Mouse (Mus musculus) embryonic facial prominence, embryonic 11.5 days (tissue): Measurements from ENCODE around the gene Rbm11. TPM values are rescaled to one million over a fixed set of nuclear protein-coding genes. Genes with fewer than 3 reads are reported as not detected.
A peak's percentile ranks its signal among the peaks of the same experiment; 100 is the strongest.

Experiments used
- ATAC-seq: fragments of 200-750 bp; cut with Nextera tagmentation; replicated peaks from 2 replicates; pipeline ENCODE4 v1.8.0; 2017; ENCODE audit warnings: low read depth; ENCODE audit not compliant: insufficient number of reproducible peaks, low FRiP score, low TSS enrichment
- DNase-seq: peaks from one replicate; pipeline ENCODE4 v3.0.0-alpha.2; 2015; ENCODE audit warnings: low spot score
- H3K27ac ChIP-seq: fragments of 300-500 bp; sonication (generic); replicated peaks from 2 replicates; pipeline ENCODE4 v1.5.1; 2014; ENCODE audit warnings: mild to moderate bottlenecking, low read depth, low read length, control low read depth
- H3K27me3 ChIP-seq: fragments of 300-500 bp; sonication (generic); 2 replicates; pipeline ENCODE4 v1.6.1; 2014; ENCODE audit warnings: mild to moderate bottlenecking, low read length, moderate library complexity, mixed read lengths; ENCODE audit not compliant: control insufficient read depth, insufficient read depth
- H3K36me3 ChIP-seq: fragments of 300-500 bp; sonication (generic); replicated peaks from 2 replicates; pipeline ENCODE4 v1.6.1; 2014; ENCODE audit warnings: low read depth, mild to moderate bottlenecking, low read length, moderate library complexity, mixed read lengths; ENCODE audit not compliant: control insufficient read depth, insufficient read depth
- H3K4me1 ChIP-seq: fragments of 300-500 bp; sonication (generic); 2 replicates; pipeline ENCODE4 v1.6.1; 2014; ENCODE audit warnings: low read length, mixed read lengths; ENCODE audit not compliant: control insufficient read depth, insufficient read depth
- H3K4me2 ChIP-seq: fragments of 300-500 bp; sonication (generic); 2 replicates; pipeline ENCODE4 v1.6.1; 2014; ENCODE audit warnings: low read depth, mild to moderate bottlenecking, control low read depth, low read length, moderate library complexity
- H3K4me3 ChIP-seq: fragments of 300-500 bp; sonication (generic); 2 replicates; pipeline ENCODE4 v1.5.1; 2014; ENCODE audit warnings: low read depth, low read length, control low read depth
- H3K9ac ChIP-seq: fragments of 300-500 bp; sonication (generic); replicated peaks from 2 replicates; pipeline ENCODE4 v1.6.1; 2014; ENCODE audit warnings: mild to moderate bottlenecking, control low read depth, low read length
- H3K9me3 ChIP-seq: fragments of 300-500 bp; sonication (generic); replicated peaks from 2 replicates; pipeline ENCODE4 v1.6.1; 2016; ENCODE audit warnings: mild to moderate bottlenecking, low read length, inconsistent platforms, mixed read lengths; ENCODE audit not compliant: control insufficient read depth
- WGBS: fragments of 180-500 bp; shearing (Covaris S2); extraction: QIAGEN DNeasy Blood & Tissue Kit; methylation state at CpG from one replicate; pipeline ENCODE4 v1.1.7; 2014; 5-methylcytosine and 5-hydroxymethylcytosine counted together
- polyA plus RNA-seq: library from polyadenylated mRNA; unstranded; fragments of >200 nt; fragmentation: Nextera tagmentation; extraction: Ambion mirVana; gene quantifications from 2 replicates; pipeline ENCODE4 v1.2.1, GENCODE M21; 2014

Gene Rbm11
- polyA plus RNA-seq, 1 experiment from 2014 or later, result 0.41 TPM

DNA sequence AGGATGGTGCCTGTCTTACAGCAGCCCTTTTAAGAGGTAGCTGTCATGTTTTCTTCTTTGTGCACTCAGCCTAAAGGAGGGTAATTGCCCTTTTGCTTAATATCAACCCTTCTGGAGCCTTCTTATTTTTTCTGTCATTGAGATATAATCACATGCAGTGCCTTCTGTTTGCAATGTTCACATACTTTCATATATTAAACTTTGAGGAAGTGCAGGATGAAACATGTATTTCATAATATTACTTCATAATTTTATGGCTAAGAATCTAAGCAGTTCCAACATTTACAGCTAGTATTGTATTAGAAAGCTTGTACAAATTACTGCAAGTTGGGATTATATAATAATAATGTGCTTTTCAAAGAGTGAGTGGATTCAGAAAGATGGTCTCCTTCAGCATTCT, 19.9 kb downstream of the Rbm11 start:
- no peak overlapping the region for H3K4me3 ChIP-seq
- no peaks in the 10 kb centered on the region for H3K4me1 ChIP-seq
- H3K27ac ChIP-seq, result no peak overlapping the region
- H3K9me3 ChIP-seq, result no peaks in the 10 kb centered on the region
- no peak for ATAC-seq
- no peak overlapping the region for H3K9ac ChIP-seq
- H3K36me3 ChIP-seq, result no peaks in the 10 kb centered on the region
- H3K4me2 ChIP-seq, result no peak overlapping the region
- no peak for DNase-seq
- no peaks in the 10 kb centered on the region for H3K27me3 ChIP-seq

DNA sequence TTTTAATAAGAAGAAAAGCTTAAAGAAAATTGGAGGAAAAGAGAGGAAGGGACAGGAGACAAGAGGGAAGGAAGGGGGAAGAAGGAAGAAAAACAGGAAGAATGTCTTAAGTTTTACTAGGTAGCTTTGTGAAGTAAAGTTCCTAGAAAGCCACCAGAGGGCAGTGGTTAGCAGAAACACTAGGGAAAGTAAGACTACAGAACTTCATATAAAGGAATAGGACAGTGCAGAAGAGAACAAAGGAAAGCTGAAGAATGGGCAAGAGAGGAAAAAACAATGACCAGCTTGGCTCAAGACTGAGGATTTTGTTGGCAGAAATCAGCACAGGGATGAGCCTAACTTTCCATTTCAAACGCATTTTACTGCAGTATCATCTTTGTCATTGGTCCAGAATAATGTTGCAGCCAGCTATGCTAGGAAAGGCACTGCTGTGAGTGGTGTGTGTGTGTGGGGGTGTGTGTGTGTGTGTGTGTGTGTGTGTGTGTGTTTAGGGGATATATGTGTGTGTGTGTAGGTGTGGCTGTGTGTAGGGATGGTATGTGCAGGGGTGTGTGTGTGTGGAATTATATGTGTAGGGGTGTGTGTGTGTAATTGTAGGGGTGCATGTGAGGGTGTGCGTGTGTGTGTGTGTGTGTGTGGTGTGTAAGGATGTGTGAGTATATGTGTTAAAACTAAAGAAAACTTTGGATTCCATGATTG, 25.2 kb downstream of the Rbm11 start:
- Histone ChIP-seq H3K9ac (no peak overlapping the region), H3K4me2 (no peak overlapping the region), H3K27me3 (no peaks in the 10 kb centered on the region), H3K4me3 (no peak overlapping the region), H3K4me1 (no peaks in the 10 kb centered on the region), H3K27ac (no peak overlapping the region), H3K9me3 (no peaks in the 10 kb centered on the region), H3K36me3 (no peaks in the 10 kb centered on the region)
- ATAC-seq (no peak), DNase-seq (peak; percentile 75)
- 78% methylated on average over 2 of the region's 2 CpGs for WGBS

DNA sequence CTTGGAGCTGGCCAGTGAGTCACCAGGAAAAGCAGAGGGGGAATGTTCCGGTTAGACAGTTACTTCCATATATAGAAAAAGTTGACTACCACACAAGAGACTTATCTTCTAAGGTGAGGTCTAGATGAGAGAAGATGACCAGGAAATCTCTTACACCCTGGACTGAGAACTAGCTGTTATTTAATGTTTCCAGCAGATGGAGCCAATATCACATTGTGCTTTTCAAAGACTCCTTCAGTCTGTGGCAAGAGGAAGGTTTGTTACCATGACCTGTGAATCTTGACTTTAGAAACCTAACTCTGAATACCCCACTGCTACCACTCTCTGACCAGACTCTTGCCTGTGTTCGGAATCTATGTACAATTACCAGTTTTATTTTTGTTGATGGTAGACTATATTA, 35.2 kb downstream of the Rbm11 start:
- Histone ChIP-seq H3K4me3 (no peak overlapping the region), H3K27me3 (no peaks in the 10 kb centered on the region), H3K9ac (no peak overlapping the region), H3K36me3 (no peaks in the 10 kb centered on the region), H3K9me3 (no peaks in the 10 kb centered on the region), H3K4me1 (no peaks in the 10 kb centered on the region), H3K27ac (no peak overlapping the region), H3K4me2 (no peak overlapping the region)
- DNase-seq (peak; percentile 17), ATAC-seq (no peak)
- 92% methylated on average over 2 of the region's 2 CpGs for WGBS

Other genes starting within 250 kb of the Rbm11 start
- gene Lipi, start 6.8 kb upstream of the Rbm11 start, polyA plus RNA-seq, result not detected in 2 replicates
- gene Hspa13, start 174.3 kb downstream of the Rbm11 start, polyA plus RNA-seq, result 45.7 and 47.4 TPM in 2 replicates